In the genomic region with DNA sequence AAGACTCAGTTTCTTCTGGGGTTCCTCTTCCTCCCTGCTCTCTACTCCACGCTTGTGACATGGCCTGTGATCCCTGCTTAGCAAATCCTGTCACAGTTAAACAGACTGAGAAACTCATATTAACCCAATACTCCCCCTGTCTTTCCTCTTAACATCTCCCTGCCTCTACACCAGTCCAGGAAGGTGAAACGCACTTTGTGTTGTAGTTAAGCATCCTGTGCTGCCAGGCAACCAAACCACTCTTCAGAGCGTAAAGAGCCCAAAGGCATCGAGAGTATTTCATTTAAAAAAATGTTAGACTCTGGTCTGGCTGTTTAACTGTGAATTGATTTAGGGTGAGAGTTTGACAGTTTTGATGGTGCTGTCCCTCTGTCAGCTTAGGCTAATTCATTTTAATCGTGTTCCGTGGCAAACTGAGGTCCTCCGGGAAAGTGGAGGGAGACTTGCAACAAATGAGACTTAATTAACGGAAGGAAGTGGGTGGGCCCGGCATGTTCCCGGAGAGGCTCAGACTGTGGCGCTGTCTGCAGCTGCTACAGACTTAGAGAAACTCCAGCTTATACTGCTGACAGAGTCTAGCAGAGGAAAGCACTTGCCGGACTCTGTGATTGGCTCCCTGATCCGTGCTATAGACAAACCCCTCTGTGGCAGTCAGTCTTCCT, we compare ENCODE assay signal across 8 mouse cellular contexts. TPM values are rescaled to one million over a fixed set of nuclear protein-coding genes. Genes with fewer than 3 reads are reported as not detected.
A peak's percentile ranks its signal among the peaks of the same experiment; 100 is the strongest.
DNase-seq lines count a peak whose midpoint lies in the region; ATAC-seq and TF ChIP-seq lines count a peak whose summit lies in the region.

No protein-coding gene starts in this region.

- ATAC-seq in granulocyte monocyte progenitor cell, adult 5-6 weeks (replicated peaks; ENCODE audit: poor library complexity, severe bottlenecking) = peak; percentile 70
- ATAC-seq in intestine, embryonic 15.5 days = peak; percentile 53; the same call in 1 of the 2 replicates
- no peak for ATAC-seq in forebrain, embryonic 15.5 days (replicated peaks)

- no peaks in the 10 kb centered on the region for H3K27me3 ChIP-seq in spleen, adult 2 months (ENCODE audit: control insufficient read depth, insufficient read depth, low read length)
- H3K27me3 ChIP-seq in intestine, embryonic 15.5 days (replicated peaks) = no peaks in the 10 kb centered on the region
- H3K27me3 ChIP-seq in forebrain, embryonic 15.5 days = no peaks in the 10 kb centered on the region

- no peak for TF ChIP-seq POLR2A in spleen, adult 2 months (IDR thresholded peaks at IDR 0.05; ENCODE audit: low read depth, low read length)

- 2% methylated on average over 13 of the region's 13 CpGs for WGBS in spleen, adult 2 months
- 25% methylated on average over 13 of the region's 13 CpGs for WGBS in intestine, embryonic 15.5 days
- 12% methylated on average over 13 of the region's 13 CpGs for WGBS in forebrain, embryonic 15.5 days

- H3K9ac ChIP-seq in intestine, embryonic 15.5 days = no peak overlapping the region
- no peak overlapping the region for H3K9ac ChIP-seq in forebrain, embryonic 15.5 days (replicated peaks)

- peak overlapping the region; percentile 12; the same call in 1 of the 2 replicates for H3K27ac ChIP-seq in spleen, adult 2 months (ENCODE audit: insufficient read depth, low read length)
- H3K27ac ChIP-seq in intestine, embryonic 15.5 days = no peak overlapping the region
- H3K27ac ChIP-seq in forebrain, embryonic 15.5 days (replicated peaks) = no peak overlapping the region

- H3K4me2 ChIP-seq in intestine, embryonic 15.5 days (replicated peaks) = peak overlapping the region; percentile 25
- no peak overlapping the region for H3K4me2 ChIP-seq in forebrain, embryonic 15.5 days (replicated peaks)

- H3K9me3 ChIP-seq in intestine, embryonic 15.5 days = no peaks in the 10 kb centered on the region
- no peaks in the 10 kb centered on the region for H3K9me3 ChIP-seq in forebrain, embryonic 15.5 days

- no peaks in the 10 kb centered on the region for H3K36me3 ChIP-seq in spleen, adult 2 months (ENCODE audit: control insufficient read depth, insufficient read depth, low read length)
- no peaks in the 10 kb centered on the region for H3K36me3 ChIP-seq in intestine, embryonic 15.5 days
- H3K36me3 ChIP-seq in forebrain, embryonic 15.5 days = no peaks in the 10 kb centered on the region

- no peak for TF ChIP-seq CTCF in spleen, adult 2 months (IDR thresholded peaks at IDR 0.05; ENCODE audit: extremely low read depth, insufficient read depth, insufficient read length, insufficient replicate concordance)

- H3K4me3 ChIP-seq in spleen, adult 2 months (ENCODE audit: extremely low read depth, insufficient read depth, insufficient read length) = no peak overlapping the region
- H3K4me3 ChIP-seq in intestine, embryonic 15.5 days (replicated peaks) = no peak overlapping the region
- H3K4me3 ChIP-seq in forebrain, embryonic 15.5 days = no peak overlapping the region

- H3K4me1 ChIP-seq in spleen, adult 2 months (ENCODE audit: control insufficient read depth, insufficient read depth, insufficient read length) = no peaks in the 10 kb centered on the region
- H3K4me1 ChIP-seq in intestine, embryonic 15.5 days (replicated peaks) = peaks cover 9% of the 10 kb centered on the region; the same call in 1 of the 2 replicates
- peaks cover 3% of the 10 kb centered on the region; the same call in 1 of the 2 replicates for H3K4me1 ChIP-seq in forebrain, embryonic 15.5 days

- peak; percentile 14 to 47 for DNase-seq in spleen, adult 2 months (ENCODE audit: low read depth in 1 of 2, low spot score in 2 of 2)
- no peak for DNase-seq in spleen, postnatal 10 days (ENCODE audit: low spot score in 2 of 2)
- DNase-seq in lung, postnatal 10 days = peak; percentile 75
- peak; percentile 63 for DNase-seq in thymus, postnatal 4 days
- DNase-seq in layer of hippocampus, adult 11-12 months (ENCODE audit: low spot score) = no peak

RNA-seq across cellular contexts. Expression of gene Acacb, which starts 52.9 kb away (rescaled TPM):
- 9.2 and 9.3 TPM in 2 replicates for polyA plus RNA-seq in spleen, adult 2 months (2012; rRNA removed)
- total RNA-seq in granulocyte monocyte progenitor cell, adult 5-6 weeks (2014; fragmentation: Nextera tagmentation) = 0.45 and 1.7 TPM in 2 replicates
- total RNA-seq in granulocyte monocyte progenitor cell, adult 5-6 weeks (2017) = 0.10 and 0.13 TPM in 2 replicates
- 1.4 and 1.7 TPM in 2 replicates for polyA plus RNA-seq in intestine, embryonic 15.5 days (2015; fragmentation: Nextera tagmentation; extraction: Ambion mirVana)
- 1.6 and 3.0 TPM in 2 replicates for polyA plus RNA-seq in forebrain, embryonic 15.5 days (2015; fragmentation: Nextera tagmentation; extraction: Ambion mirVana)

Comparison
In these comparisons a context has a peak if more than half of its experiments do, and no peak if none do; other contexts are left out.
1. DNase-seq: peak in spleen, adult 2 months (2 of 2), lung, postnatal 10 days (single experiment) and thymus, postnatal 4 days (single experiment); none in spleen, postnatal 10 days (0 of 2) and layer of hippocampus, adult 11-12 months (single experiment).